Mouse (Mus musculus): ENCODE measurements around the gene Gast.

- no peak for TF ChIP-seq CTCF (conservative IDR thresholded peaks at IDR 0.05 in 1 of 2, IDR thresholded peaks at IDR 0.05 in 1 of 2; ENCODE audit: low read depth in 2 of 2, low read length in 2 of 2)
- TF ChIP-seq POLR2A (IDR thresholded peaks at IDR 0.05; ENCODE audit: low read depth, low read length) = no peak
- TF ChIP-seq EP300 (IDR thresholded peaks at IDR 0.05; ENCODE audit: low read length) = no peak
- TF ChIP-seq E2F4 (IDR thresholded peaks at IDR 0.05; ENCODE audit: insufficient replicate concordance, low read depth, low read length) = no peak
- no peak for TF ChIP-seq MAX (IDR thresholded peaks at IDR 0.05; ENCODE audit: low read length)
- no peak for TF ChIP-seq ZMIZ1 (IDR thresholded peaks at IDR 0.05; ENCODE audit: low read depth, low read length)
- TF ChIP-seq PAX5 (IDR thresholded peaks at IDR 0.05; ENCODE audit: low read length) = no peak
- TF ChIP-seq CHD2 (IDR thresholded peaks at IDR 0.05; ENCODE audit: low read length) = no peak
- TF ChIP-seq MAZ (IDR thresholded peaks at IDR 0.05; ENCODE audit: low read depth, low read length) = no peak
These were observed 41.8 kb downstream of the Gast start for GRCm38 (mm10) chr11:100376005-100376404.

All from CH12.LX (cell line).